Mouse (Mus musculus): ENCODE measurements around the gene E330021D16Rik. TPM values are rescaled to one million over a fixed set of nuclear protein-coding genes. Genes with fewer than 3 reads are reported as not detected.

E330021D16Rik gene
- polyA plus RNA-seq, 1 experiment from 2014 or later, result 0.92 TPM

GRCm38 (mm10) chr6:136363313-136363712, 52.1 kb downstream of the E330021D16Rik start:
- no peak overlapping the region for H3K4me3 ChIP-seq (ENCODE audit: low read length)
- H3K27ac ChIP-seq (ENCODE audit: low read depth, low read length), result no peak overlapping the region
- H3K36me3 ChIP-seq (ENCODE audit: control insufficient read depth, insufficient read depth, low read length), result no peaks in the 10 kb centered on the region
- no peak for ATAC-seq (ENCODE audit: low FRiP score, low TSS enrichment)
- 88% methylated on average over 8 of the region's 8 CpGs for WGBS
- no peak overlapping the region for H3K4me2 ChIP-seq (replicated peaks; ENCODE audit: low read depth, low read length)
- no peaks in the 10 kb centered on the region for H3K4me1 ChIP-seq (ENCODE audit: control insufficient read depth, insufficient read depth, low read length)
- no peaks in the 10 kb centered on the region for H3K27me3 ChIP-seq (ENCODE audit: control insufficient read depth, insufficient read depth, low read length)
- H3K9me3 ChIP-seq (ENCODE audit: control insufficient read depth, low read length), result no peaks in the 10 kb centered on the region
- no peak overlapping the region for H3K9ac ChIP-seq (ENCODE audit: low read depth, low read length)

GRCm38 (mm10) chr6:136358471-136358870, 56.9 kb downstream of the E330021D16Rik start:
- no peak overlapping the region for H3K27ac ChIP-seq (ENCODE audit: low read depth, low read length)
- no peak overlapping the region for H3K4me3 ChIP-seq (ENCODE audit: low read length)
- no peaks in the 10 kb centered on the region for H3K27me3 ChIP-seq (ENCODE audit: control insufficient read depth, insufficient read depth, low read length)
- 72% methylated on average over 5 of the region's 5 CpGs for WGBS
- H3K9me3 ChIP-seq (ENCODE audit: control insufficient read depth, low read length), result no peaks in the 10 kb centered on the region
- no peak overlapping the region for H3K4me2 ChIP-seq (replicated peaks; ENCODE audit: low read depth, low read length)
- no peaks in the 10 kb centered on the region for H3K36me3 ChIP-seq (ENCODE audit: control insufficient read depth, insufficient read depth, low read length)
- no peak overlapping the region for H3K9ac ChIP-seq (ENCODE audit: low read depth, low read length)
- H3K4me1 ChIP-seq (ENCODE audit: control insufficient read depth, insufficient read depth, low read length), result no peaks in the 10 kb centered on the region
- ATAC-seq (ENCODE audit: low FRiP score, low TSS enrichment), result no peak

- whole genome bisulfite sequencing, result 37% methylated on average over 11 of the region's 11 CpGs
- ATAC-seq (ENCODE audit: low FRiP score, low TSS enrichment), result no peak
Observed at GRCm38 (mm10) chr6:136353399-136354184, 61.8 kb downstream of the E330021D16Rik start.

More at GRCm38 (mm10) chr6:136353399-136354184, 61.8 kb downstream of the E330021D16Rik start:
- Histone ChIP-seq H3K4me1 (ENCODE audit: control insufficient read depth, insufficient read depth, low read length) (no peaks in the 10 kb centered on the region), H3K4me2 (replicated peaks; ENCODE audit: low read depth, low read length) (no peak overlapping the region), H3K36me3 (ENCODE audit: control insufficient read depth, insufficient read depth, low read length) (no peaks in the 10 kb centered on the region), H3K4me3 (ENCODE audit: low read length) (no peak overlapping the region), H3K27ac (ENCODE audit: low read depth, low read length) (no peak overlapping the region), H3K27me3 (ENCODE audit: control insufficient read depth, insufficient read depth, low read length) (no peaks in the 10 kb centered on the region), H3K9ac (ENCODE audit: low read depth, low read length) (no peak overlapping the region), H3K9me3 (ENCODE audit: control insufficient read depth, low read length) (no peaks in the 10 kb centered on the region)

Other genes starting within 250 kb of the E330021D16Rik start
- gene Grin2b, start 242.1 kb downstream of the E330021D16Rik start, polyA plus RNA-seq (2014; fragmentation: Nextera tagmentation; extraction: Ambion mirVana), result 0.05 and 0.84 TPM in 2 replicates
- not detected in 2 replicates for gene Gm8994, start 88.0 kb downstream of the E330021D16Rik start, polyA plus RNA-seq (2014; fragmentation: Nextera tagmentation; extraction: Ambion mirVana)
- gene Atf7ip, start 90.6 kb upstream of the E330021D16Rik start, polyA plus RNA-seq (2014; fragmentation: Nextera tagmentation; extraction: Ambion mirVana), result 31.3 and 54.2 TPM in 2 replicates
- 2.7 and 4.0 TPM in 2 replicates for gene Plbd1, start 246.4 kb upstream of the E330021D16Rik start, polyA plus RNA-seq (2014; fragmentation: Nextera tagmentation; extraction: Ambion mirVana)

All from kidney, embryonic 14.5 days (tissue).